Mouse (Mus musculus) forebrain, embryonic 13.5 days (tissue): ENCODE measurements around the gene C1ql4. TPM values are rescaled to one million over a fixed set of nuclear protein-coding genes. Genes with fewer than 3 reads are reported as not detected.

ENCODE experiments used
- ATAC-seq: fragments of 200-750 bp; cut with Nextera tagmentation; 2 replicates; pipeline ENCODE4 v1.8.0; 2017
- H3K27ac ChIP-seq: fragments of 300-500 bp; sonication (generic); 2 replicates; pipeline ENCODE4 v1.5.1; 2015; ENCODE audit warnings: inconsistent platforms, mild to moderate bottlenecking, moderate library complexity
- H3K27me3 ChIP-seq: fragments of 300-500 bp; sonication (generic); 2 replicates; pipeline ENCODE4 v1.6.1; 2015; ENCODE audit warnings: mild to moderate bottlenecking, inconsistent platforms
- H3K36me3 ChIP-seq: fragments of 300-500 bp; sonication (generic); 2 replicates; pipeline ENCODE4 v1.6.1; 2015; ENCODE audit warnings: mild to moderate bottlenecking, inconsistent platforms; ENCODE audit not compliant: poor library complexity, severe bottlenecking
- H3K4me1 ChIP-seq: fragments of 300-500 bp; sonication (generic); 2 replicates; pipeline ENCODE4 v1.6.1; 2015; ENCODE audit warnings: inconsistent platforms
- H3K4me2 ChIP-seq: fragments of 300-500 bp; sonication (generic); 2 replicates; pipeline ENCODE4 v1.6.1; 2015; ENCODE audit warnings: inconsistent platforms, mild to moderate bottlenecking, moderate library complexity
- H3K4me3 ChIP-seq: fragments of 300-500 bp; sonication (generic); 2 replicates; pipeline ENCODE4 v1.5.1; 2015; ENCODE audit warnings: mild to moderate bottlenecking, inconsistent platforms
- H3K9ac ChIP-seq: fragments of 300-500 bp; sonication (generic); 2 replicates; pipeline ENCODE4 v1.6.1; 2015; ENCODE audit warnings: mild to moderate bottlenecking, inconsistent platforms
- H3K9me3 ChIP-seq: fragments of 300-500 bp; sonication (generic); replicated peaks from 2 replicates; pipeline ENCODE4 v1.6.1; 2016; ENCODE audit warnings: inconsistent platforms
- WGBS: fragments of 180-500 bp; shearing (Covaris S2); methylation state at CpG from one replicate; pipeline ENCODE4 v1.1.7; 2015; 5-methylcytosine and 5-hydroxymethylcytosine counted together
- polyA plus RNA-seq: library from polyadenylated mRNA; unstranded; fragments of >200 nt; fragmentation: Nextera tagmentation; extraction: Ambion mirVana; gene quantifications from 2 replicates; pipeline ENCODE4 v1.2.1, GENCODE M21; 2015

C1ql4 gene
- polyA plus RNA-seq, 1 experiment from 2014 or later: not detected

GRCm38 (mm10) chr15:99096061-99096793 lies 8.6 kb upstream of the C1ql4 start:
- peak overlapping the region; percentile 70 for H3K4me2 ChIP-seq
- H3K27me3 ChIP-seq: peaks cover 78% of the 10 kb centered on the region
- H3K4me1 ChIP-seq: peaks cover 64% of the 10 kb centered on the region
- H3K4me3 ChIP-seq: peak overlapping the region; percentile 41
- 3% methylated on average over 24 of the region's 24 CpGs for WGBS
- no peaks in the 10 kb centered on the region for H3K9me3 ChIP-seq
- peak overlapping the region; percentile 53 for H3K9ac ChIP-seq
- no peak for ATAC-seq
- no peaks in the 10 kb centered on the region for H3K36me3 ChIP-seq
- no peak overlapping the region for H3K27ac ChIP-seq

DNA sequence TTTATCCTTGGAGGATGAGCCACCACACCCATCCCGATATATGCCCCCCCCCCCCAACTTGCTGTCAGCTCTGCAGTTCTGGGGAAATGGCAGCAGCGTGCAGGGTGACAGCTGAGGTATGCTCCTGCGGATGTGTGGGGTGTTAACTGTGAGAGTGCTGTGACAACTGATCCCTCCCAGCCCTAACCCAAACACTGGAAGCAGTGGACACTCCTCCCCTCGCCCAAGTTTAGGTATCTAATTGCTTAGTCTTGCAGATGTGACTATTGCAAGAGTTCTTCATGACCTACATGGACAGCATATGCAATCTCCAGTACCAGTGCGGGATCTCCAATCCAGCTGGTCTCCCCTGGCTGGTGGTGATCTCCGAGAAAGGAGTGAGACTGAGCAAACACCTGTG lies 7.7 kb upstream of the C1ql4 start:
- no peaks in the 10 kb centered on the region for H3K36me3 ChIP-seq
- no peak overlapping the region for H3K27ac ChIP-seq
- peaks cover 72% of the 10 kb centered on the region for H3K4me1 ChIP-seq
- ATAC-seq: no peak
- 8% methylated on average over 6 of the region's 6 CpGs for WGBS
- no peak overlapping the region for H3K4me3 ChIP-seq
- peaks cover 86% of the 10 kb centered on the region for H3K27me3 ChIP-seq
- H3K9me3 ChIP-seq: no peaks in the 10 kb centered on the region
- H3K4me2 ChIP-seq: peak overlapping the region; percentile 39
- H3K9ac ChIP-seq: no peak overlapping the region

- Histone ChIP-seq H3K4me1 (peaks cover 72% of the 10 kb centered on the region), H3K27me3 (peaks cover 86% of the 10 kb centered on the region), H3K27ac (no peak overlapping the region), H3K9me3 (no peaks in the 10 kb centered on the region), H3K4me2 (peak overlapping the region; percentile 39), H3K4me3 (0 out of 2 replicates have a peak overlapping the region, but pooled peaks have one; percentile 1), H3K36me3 (no peaks in the 10 kb centered on the region), H3K9ac (no peak overlapping the region)
- WGBS: under 1% methylated on average over 25 of the region's 27 CpGs
- peak; percentile 41; the same call in 1 of the 2 replicates for ATAC-seq
These were observed 7.1 kb upstream of the C1ql4 start for GRCm38 (mm10) chr15:99094631-99095270.

DNA sequence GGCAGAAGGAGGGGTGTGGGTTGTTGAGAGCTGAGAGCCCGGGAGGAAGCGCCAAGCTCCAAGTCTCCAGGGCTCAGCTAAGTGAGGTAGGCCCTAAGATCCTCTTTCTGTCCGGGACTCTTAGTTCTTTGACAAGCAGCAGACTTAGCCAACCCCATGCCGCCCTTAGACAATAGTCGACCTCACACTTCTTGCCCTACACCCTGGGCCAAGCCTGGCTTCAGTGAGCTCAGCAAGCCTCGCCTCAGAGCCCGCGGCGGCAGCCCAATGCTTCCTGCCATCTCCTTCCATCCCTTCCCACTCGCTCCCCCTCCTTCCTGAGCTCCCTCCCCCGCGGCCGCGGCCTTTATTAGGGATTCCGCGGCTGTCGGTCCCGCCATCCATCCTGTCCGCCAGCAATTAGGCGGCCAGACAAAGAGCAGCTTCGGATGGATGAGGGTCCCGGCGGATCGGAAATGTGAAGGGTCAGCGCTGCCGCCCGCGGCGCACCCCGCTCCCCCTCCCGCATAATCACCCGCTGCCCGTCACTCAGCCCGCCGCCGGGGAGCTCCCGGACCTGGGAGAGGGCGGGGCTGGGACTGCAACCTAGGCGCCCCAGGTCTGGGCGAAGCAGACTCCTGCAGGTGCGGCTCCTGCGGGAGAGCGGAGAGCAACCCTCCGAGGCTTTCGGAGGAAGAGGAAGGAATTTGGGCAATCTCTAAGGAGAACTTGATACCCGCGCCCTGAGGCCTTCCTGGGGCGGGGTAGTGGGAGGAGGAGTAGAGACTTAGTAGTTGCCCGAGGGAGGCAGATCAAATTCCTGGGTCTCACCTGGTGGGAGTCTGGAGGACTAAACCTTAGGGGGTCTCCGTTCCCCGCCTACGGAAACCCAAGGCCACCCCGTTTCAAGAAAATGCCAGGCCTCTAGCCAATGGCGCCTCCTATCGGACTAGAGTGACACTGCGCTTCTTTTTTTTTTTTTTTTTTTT lies 6.0 kb upstream of the C1ql4 start:
- H3K4me3 ChIP-seq: peak overlapping the region; percentile 43
- H3K4me1 ChIP-seq: peaks cover 71% of the 10 kb centered on the region
- H3K4me2 ChIP-seq: peak overlapping the region; percentile 73
- H3K9ac ChIP-seq: peak overlapping the region; percentile 68
- WGBS: under 1% methylated on average over 51 of the region's 56 CpGs
- no peaks in the 10 kb centered on the region for H3K9me3 ChIP-seq
- peak overlapping the region; percentile 11 for H3K27ac ChIP-seq
- peak; percentile 42; the same call in 1 of the 2 replicates for ATAC-seq
- H3K36me3 ChIP-seq: no peaks in the 10 kb centered on the region
- peaks cover 87% of the 10 kb centered on the region for H3K27me3 ChIP-seq

- H3K9ac ChIP-seq: peak within 1 kb of the TSS; percentile 68
- peaks cover 71% of the 10 kb centered on the region for H3K4me1 ChIP-seq
- no peaks in the 10 kb centered on the region for H3K36me3 ChIP-seq
- H3K4me2 ChIP-seq: peak within 1 kb of the TSS; percentile 73
- H3K9me3 ChIP-seq: no peaks in the 10 kb centered on the region
- ATAC-seq: no peak
- H3K27me3 ChIP-seq: peaks cover 88% of the 10 kb centered on the region
- WGBS: 28% methylated on average over 8 of the region's 8 CpGs
- H3K4me3 ChIP-seq: peak within 1 kb of the TSS; percentile 43
- H3K27ac ChIP-seq: peak within 1 kb of the TSS; percentile 11
These were observed 5.3 kb upstream of the C1ql4 start, which contains the start of gene Dnajc22 for GRCm38 (mm10) chr15:99092870-99093269. Dnajc22 (plus strand) TSS chr15:99093170.

GRCm38 (mm10) chr15:99089069-99089468 lies 1.5 kb upstream of the C1ql4 start:
- ATAC-seq: no peak
- Histone ChIP-seq H3K36me3 (no peaks in the 10 kb centered on the region), H3K4me2 (peak overlapping the region; percentile 12; the same call in 1 of the 2 replicates), H3K27me3 (peaks cover 91% of the 10 kb centered on the region), H3K4me1 (peaks cover 40% of the 10 kb centered on the region), H3K9ac (no peak overlapping the region; the same call in 1 of the 2 replicates), H3K9me3 (no peaks in the 10 kb centered on the region), H3K4me3 (no peak overlapping the region), H3K27ac (no peak overlapping the region)
- 15% methylated on average over 14 of the region's 14 CpGs for WGBS

GRCm38 (mm10) chr15:99088292-99088691 lies 675 bp upstream of the C1ql4 start:
- Histone ChIP-seq H3K9me3 (no peaks in the 10 kb centered on the region), H3K4me3 (peak overlapping the region; percentile 29), H3K27me3 (peaks cover 98% of the 10 kb centered on the region), H3K9ac (peak overlapping the region; percentile 48; the same call in 1 of the 2 replicates), H3K36me3 (peaks cover 5% of the 10 kb centered on the region; the same call in 1 of the 2 replicates), H3K4me1 (peaks cover 33% of the 10 kb centered on the region), H3K4me2 (peak overlapping the region; percentile 57), H3K27ac (no peak overlapping the region)
- under 1% methylated on average over 26 of the region's 27 CpGs for WGBS
- ATAC-seq: peak; percentile 63; the same call in 1 of the 2 replicates

DNA sequence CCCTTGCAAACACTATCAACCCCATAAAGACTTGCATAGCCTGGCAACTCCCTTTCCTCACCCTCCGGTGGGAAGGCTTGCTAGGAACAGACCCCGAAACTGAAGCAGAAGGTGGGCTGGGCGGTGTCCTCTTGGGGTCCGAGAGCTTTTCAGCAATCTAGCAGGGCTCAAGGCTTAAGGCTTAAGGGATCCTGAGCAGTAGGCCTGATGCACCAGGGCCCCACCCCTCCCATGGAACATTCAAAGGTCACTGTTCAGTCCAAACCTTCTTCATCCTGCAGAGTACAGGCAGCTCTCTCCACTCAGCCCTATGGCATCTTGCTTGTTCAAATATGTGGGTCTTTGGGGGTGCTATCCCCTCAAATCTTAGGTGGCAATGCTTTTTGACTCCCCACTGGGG lies 1.6 kb downstream of the C1ql4 start:
- Histone ChIP-seq H3K36me3 (peaks cover 28% of the 10 kb centered on the region), H3K4me1 (peaks cover 21% of the 10 kb centered on the region), H3K9me3 (no peaks in the 10 kb centered on the region), H3K4me3 (no peak overlapping the region), H3K9ac (no peak overlapping the region), H3K4me2 (no peak overlapping the region), H3K27me3 (peaks cover 80% of the 10 kb centered on the region), H3K27ac (no peak overlapping the region)
- WGBS: 79% methylated on average over 4 of the region's 4 CpGs
- ATAC-seq: no peak

- peaks cover 66% of the 10 kb centered on the region for H3K27me3 ChIP-seq
These were observed 3.0 kb downstream of the C1ql4 start for GRCm38 (mm10) chr15:99084618-99085017.

DNA sequence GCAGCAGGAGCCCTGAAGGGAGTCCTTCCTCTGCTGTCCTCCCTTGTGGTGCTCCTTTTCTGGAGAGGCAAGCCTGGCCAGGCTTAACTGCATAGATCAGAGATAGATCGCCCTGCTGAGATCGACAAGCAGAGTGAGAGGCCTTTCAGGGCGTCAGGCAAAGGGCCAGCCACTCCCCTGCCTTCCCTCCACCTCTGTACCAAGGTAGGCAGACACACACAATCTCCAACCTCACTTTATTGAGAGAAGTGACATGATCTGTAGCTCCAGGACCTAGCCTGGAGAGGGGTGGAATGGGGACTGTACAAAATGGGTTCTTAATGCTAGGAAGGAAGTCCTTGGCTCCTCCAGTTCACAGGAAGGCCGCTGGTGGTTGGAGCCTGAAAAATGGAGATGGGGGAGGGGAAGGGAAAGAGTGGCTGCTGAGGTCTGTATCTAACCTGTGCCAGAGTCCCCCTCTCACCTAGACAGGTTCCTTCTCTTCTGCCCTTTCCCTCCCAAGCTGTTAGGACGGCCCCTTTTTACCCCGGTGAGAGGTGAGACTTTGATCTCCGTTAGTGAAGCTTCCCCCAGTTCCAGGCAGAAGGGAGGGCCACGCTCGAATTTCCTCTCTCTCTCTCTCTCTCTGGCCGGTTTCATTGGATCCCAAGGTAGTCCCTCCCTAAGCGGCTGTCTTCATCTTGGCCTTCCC lies 3.6 kb downstream of the C1ql4 start:
- Histone ChIP-seq H3K4me1 (peaks cover 12% of the 10 kb centered on the region), H3K4me3 (no peak overlapping the region), H3K9ac (no peak overlapping the region), H3K9me3 (no peaks in the 10 kb centered on the region), H3K4me2 (no peak overlapping the region), H3K27ac (no peak overlapping the region), H3K36me3 (peaks cover 40% of the 10 kb centered on the region), H3K27me3 (peaks cover 60% of the 10 kb centered on the region)
- WGBS: 6% methylated on average over 11 of the region's 11 CpGs
- no peak for ATAC-seq

More at GRCm38 (mm10) chr15:99084618-99085017, 3.0 kb downstream of the C1ql4 start:
- H3K4me2 ChIP-seq: no peak overlapping the region
- no peak overlapping the region for H3K27ac ChIP-seq
- peaks cover 15% of the 10 kb centered on the region for H3K4me1 ChIP-seq
- peaks cover 37% of the 10 kb centered on the region for H3K36me3 ChIP-seq
- no peak overlapping the region for H3K4me3 ChIP-seq
- H3K9me3 ChIP-seq: no peaks in the 10 kb centered on the region
- ATAC-seq: no peak
- no peak overlapping the region for H3K9ac ChIP-seq
- 9% methylated on average over 19 of the region's 19 CpGs for WGBS

DNA sequence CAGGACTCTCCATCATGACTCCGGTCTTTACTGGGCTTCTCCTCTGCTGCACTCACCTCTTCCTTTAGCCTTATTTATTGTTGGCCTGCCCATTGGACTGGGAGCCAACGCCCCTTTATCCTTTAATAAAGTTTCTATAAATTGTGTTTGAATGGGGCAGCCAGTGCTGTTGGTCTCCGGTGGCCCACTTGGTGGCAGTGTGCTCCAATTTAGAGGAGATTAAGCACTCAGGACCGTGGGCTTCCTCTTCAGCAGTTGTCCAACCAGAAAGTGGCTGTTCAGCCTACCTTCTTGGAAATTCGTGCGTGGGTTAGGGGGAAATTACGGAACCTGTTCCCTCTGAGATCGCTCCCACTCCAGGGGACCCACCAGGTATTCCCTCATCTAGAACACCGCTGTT lies 4.4 kb downstream of the C1ql4 start:
- peaks cover 53% of the 10 kb centered on the region for H3K27me3 ChIP-seq

More for the DNA sequence above, 4.4 kb downstream of the C1ql4 start:
- Histone ChIP-seq H3K4me3 (no peak overlapping the region), H3K4me2 (no peak overlapping the region), H3K9me3 (no peaks in the 10 kb centered on the region), H3K9ac (no peak overlapping the region), H3K4me1 (peaks cover 5% of the 10 kb centered on the region), H3K27ac (no peak overlapping the region), H3K36me3 (peaks cover 47% of the 10 kb centered on the region)
- ATAC-seq: no peak
- 70% methylated on average over 9 of the region's 9 CpGs for WGBS
